Mouse (Mus musculus): ENCODE results near the gene Ina.

- no peak for TF ChIP-seq CTCF (IDR thresholded peaks at IDR 0.05; ENCODE audit: borderline replicate concordance, insufficient read depth, low read length)
- no peak for TF ChIP-seq POLR2A (IDR thresholded peaks at IDR 0.05; ENCODE audit: low read depth, low read length)
Observed at GRCm38 (mm10) chr19:46966330-46966729, 48.2 kb upstream of the Ina start.

Measured in embryonic fibroblast, embryonic 13.5 days (primary cell).